Mouse (Mus musculus) B cell, adult 2 months (primary cell): ENCODE results near the gene Txndc9.
A peak's percentile ranks its signal among the peaks of the same experiment; 100 is the strongest.
"Not testable (repeated sequence)": the region's sequence is repeated elsewhere in the genome, so short reads cannot be mapped to it uniquely, and the experiment has no call there.

Experiments
- DNase-seq, 2 experiments: peaks; one replicate each; pipeline ENCODE4 v3.0.0; 2022

Gene Txndc9

GRCm38 (mm10) chr1:37997867-37998266 lies at the start of gene Txndc9, which contains the start of gene Eif5b:
Txndc9 (minus strand) TSS chr1:37997893.
Eif5b (plus strand) TSS chr1:37998010.
- DNase-seq = peak; percentile 94 to 95

- DNase-seq = no peak
These were observed 41.2 kb upstream of the Txndc9 start for GRCm38 (mm10) chr1:38038898-38039297.

GRCm38 (mm10) chr1:38037375-38037774 lies 39.7 kb upstream of the Txndc9 start:
- no peak for DNase-seq

- no peak for DNase-seq
These were observed 37.8 kb upstream of the Txndc9 start for GRCm38 (mm10) chr1:38035521-38035920.

GRCm38 (mm10) chr1:38031391-38031790 lies 33.7 kb upstream of the Txndc9 start:
- no peak for DNase-seq

- DNase-seq = no peak
These were observed 29.6 kb upstream of the Txndc9 start for GRCm38 (mm10) chr1:38027301-38027700.

- no peak for DNase-seq
These were observed 17.0 kb upstream of the Txndc9 start for GRCm38 (mm10) chr1:38014551-38015203.

GRCm38 (mm10) chr1:38012509-38012908 lies 14.8 kb upstream of the Txndc9 start:
- no peak for DNase-seq

GRCm38 (mm10) chr1:38012104-38012503 lies 14.4 kb upstream of the Txndc9 start:
- peak; percentile 41 to 49 for DNase-seq

GRCm38 (mm10) chr1:38011647-38012046 lies 14.0 kb upstream of the Txndc9 start:
- no peak for DNase-seq

GRCm38 (mm10) chr1:38006741-38007140 lies 9.0 kb upstream of the Txndc9 start:
- no peak for DNase-seq

GRCm38 (mm10) chr1:38003046-38003445 lies 5.4 kb upstream of the Txndc9 start:
- no peak for DNase-seq

GRCm38 (mm10) chr1:38001956-38002355 lies 4.3 kb upstream of the Txndc9 start:
- DNase-seq = no peak

- DNase-seq = no peak
These were observed 3.2 kb upstream of the Txndc9 start for GRCm38 (mm10) chr1:38000844-38001243.

GRCm38 (mm10) chr1:37999552-37999951 lies 1.9 kb upstream of the Txndc9 start:
- no peak for DNase-seq

- no peak for DNase-seq
These were observed 892 bp upstream of the Txndc9 start for GRCm38 (mm10) chr1:37998371-37999199.

GRCm38 (mm10) chr1:37996877-37997484 lies 712 bp downstream of the Txndc9 start:
- DNase-seq = peak; percentile 95 to 97

GRCm38 (mm10) chr1:37996226-37996625 lies 1.5 kb downstream of the Txndc9 start:
- no peak for DNase-seq

GRCm38 (mm10) chr1:37987856-37988255 lies 9.8 kb downstream of the Txndc9 start:
- DNase-seq = no peak

GRCm38 (mm10) chr1:37985764-37986323 lies 11.8 kb downstream of the Txndc9 start:
- peak; percentile 16 for DNase-seq

- no peak for DNase-seq
These were observed 13.4 kb downstream of the Txndc9 start for GRCm38 (mm10) chr1:37984326-37984725.

- DNase-seq = no peak
These were observed 20.4 kb downstream of the Txndc9 start for GRCm38 (mm10) chr1:37977303-37977702.

GRCm38 (mm10) chr1:37976666-37977065 lies 21.0 kb downstream of the Txndc9 start:
- not testable (repeated sequence) for DNase-seq
